Mouse (Mus musculus) thymus, adult 2 months (tissue): ENCODE measurements around the gene Cltb. TPM values are rescaled to one million over a fixed set of nuclear protein-coding genes. Genes with fewer than 3 reads are reported as not detected.
"Not testable (repeated sequence)": the region's sequence is repeated elsewhere in the genome, so short reads cannot be mapped to it uniquely, and the experiment has no call there.

Experiments used
- DNase-seq: peaks from one replicate; pipeline ENCODE4 v3.0.0; 2021
- H3K27ac ChIP-seq: fragments of 200-500 bp; 2 replicates; pipeline ENCODE4 v1.5.1; 2012; ENCODE audit warnings: low read length, control low read depth; ENCODE audit not compliant: control insufficient read depth, insufficient read depth
- H3K27me3 ChIP-seq: fragments of 200-500 bp; 2 replicates; pipeline ENCODE4 v1.6.1; 2012; ENCODE audit warnings: mild to moderate bottlenecking, low read length, moderate library complexity, mixed read lengths; ENCODE audit not compliant: control insufficient read depth, insufficient read depth
- H3K36me3 ChIP-seq: fragments of 200-500 bp; 2 replicates; pipeline ENCODE4 v1.6.1; 2012; ENCODE audit warnings: mild to moderate bottlenecking, low read length, moderate library complexity; ENCODE audit not compliant: control insufficient read depth, insufficient read depth
- H3K4me1 ChIP-seq: fragments of 200-500 bp; replicated peaks from 2 replicates; pipeline ENCODE4 v1.6.1; 2012; ENCODE audit warnings: low read length; ENCODE audit not compliant: control insufficient read depth, insufficient read depth
- H3K4me3 ChIP-seq: fragments of 200-500 bp; 2 replicates; pipeline ENCODE4 v1.5.1; 2012; ENCODE audit warnings: mild to moderate bottlenecking, low read length, control low read depth, moderate library complexity; ENCODE audit not compliant: control insufficient read depth, insufficient read depth
- CTCF ChIP-seq: fragments of 200-500 bp; IDR thresholded peaks from 2 replicates; pipeline ENCODE4 v1.5.1; 2012; ENCODE audit warnings: mild to moderate bottlenecking, control low read depth, low read length, moderate library complexity, borderline replicate concordance; ENCODE audit not compliant: control insufficient read depth, poor library complexity, insufficient read depth; ENCODE audit errors: extremely low read depth
- POLR2A ChIP-seq: fragments of 200-500 bp; IDR thresholded peaks from 2 replicates; pipeline ENCODE4 v1.6.1; 2012; ENCODE audit warnings: mild to moderate bottlenecking, low read length, control low read depth, moderate library complexity; ENCODE audit not compliant: control insufficient read depth, poor library complexity, insufficient read depth; ENCODE audit errors: extremely low read depth
- WGBS: fragments of 180-500 bp; shearing (Covaris S2); methylation state at CpG from one replicate; pipeline ENCODE4 v1.1.7; 2018; 5-methylcytosine and 5-hydroxymethylcytosine counted together
- polyA plus RNA-seq: library from polyadenylated mRNA; depleted of rRNA; stranded (reverse); fragments of >200 nt; gene quantifications from 2 replicates; pipeline ENCODE4 v1.2.3, GENCODE M21; 2012

Cltb gene
- polyA plus RNA-seq, 1 experiment: 44.6 TPM

DNA sequence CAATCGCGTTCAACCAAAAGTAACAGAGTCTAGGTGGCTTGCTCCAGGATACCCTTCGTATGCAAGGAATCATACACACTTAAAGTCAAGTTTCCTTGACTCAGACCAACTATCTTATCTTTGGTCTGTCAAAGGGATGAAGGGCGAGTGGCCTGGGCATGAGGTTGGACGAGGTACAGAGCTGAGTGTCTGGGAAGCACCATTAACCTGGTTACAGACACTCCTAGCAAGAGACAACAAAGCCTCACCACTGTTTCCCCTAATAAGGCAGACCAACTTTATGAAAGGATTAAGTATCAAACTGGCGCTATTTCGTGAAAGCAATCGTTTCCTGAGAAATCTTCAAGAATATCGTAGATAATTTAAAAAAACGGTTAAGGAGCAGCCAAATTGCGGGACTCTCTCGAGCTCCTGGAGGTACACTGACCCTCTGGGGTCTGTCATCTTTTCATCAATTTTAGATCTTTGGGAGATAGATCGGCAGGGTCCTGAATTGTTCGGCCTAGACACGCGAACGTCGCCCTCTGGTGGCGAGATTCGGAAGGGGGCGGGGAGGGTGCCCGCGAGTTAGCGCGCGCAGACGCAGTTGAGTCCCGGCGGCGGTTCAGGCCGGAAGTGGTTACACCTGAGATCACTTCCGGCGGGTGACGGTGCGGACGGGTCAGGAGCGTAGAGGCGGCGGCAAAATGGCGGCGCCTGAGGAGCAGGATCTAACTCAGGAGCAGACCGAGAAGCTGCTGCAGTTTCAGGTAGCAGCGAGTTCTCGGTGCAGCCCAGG lies 10.2 kb upstream of the Cltb start, which contains the start of gene Faf2:
Faf2 (plus strand) TSS at position 630 of the 778 bp plus-strand sequence.
- WGBS: 15% methylated on average over 44 of the region's 44 CpGs
- peak; percentile 98 for DNase-seq
- Histone ChIP-seq H3K27me3 (no peaks in the 10 kb centered on the region), H3K4me3 (peak within 1 kb of the TSS; percentile 87), H3K36me3 (no peaks in the 10 kb centered on the region), H3K4me1 (peaks cover 7% of the 10 kb centered on the region), H3K27ac (peak within 1 kb of the TSS; percentile 25; the same call in 1 of the 2 replicates)
- peak; percentile 94 for TF ChIP-seq CTCF
- TF ChIP-seq POLR2A: peak; percentile 84

DNA sequence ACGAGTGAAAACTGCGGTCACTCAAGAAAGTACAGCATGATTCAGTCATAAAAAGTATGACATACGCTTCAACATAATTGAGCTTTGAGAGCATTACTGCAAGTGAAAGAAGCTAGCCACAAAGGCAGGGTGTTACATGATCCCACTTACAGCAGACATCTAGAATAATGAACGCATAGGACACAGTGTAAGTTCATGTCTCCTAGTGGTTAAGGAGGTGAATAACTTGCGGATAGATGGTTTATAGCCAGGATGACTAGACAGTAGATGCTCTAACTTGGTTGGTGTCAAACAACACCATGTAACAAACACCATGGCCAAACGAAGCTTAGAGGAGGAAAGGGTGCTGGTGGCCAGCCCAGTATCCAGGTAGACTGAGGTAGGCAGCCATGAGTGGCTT lies 5.9 kb upstream of the Cltb start:
- Histone ChIP-seq H3K36me3 (no peaks in the 10 kb centered on the region), H3K4me3 (no peak overlapping the region), H3K27ac (no peak overlapping the region), H3K27me3 (no peaks in the 10 kb centered on the region), H3K4me1 (0 out of 2 replicates have a peak, but pooled peaks cover under 1% of the 10 kb centered on the region)
- no peak for DNase-seq
- 69% methylated on average over 6 of the region's 6 CpGs for WGBS
- TF ChIP-seq CTCF: no peak

DNA sequence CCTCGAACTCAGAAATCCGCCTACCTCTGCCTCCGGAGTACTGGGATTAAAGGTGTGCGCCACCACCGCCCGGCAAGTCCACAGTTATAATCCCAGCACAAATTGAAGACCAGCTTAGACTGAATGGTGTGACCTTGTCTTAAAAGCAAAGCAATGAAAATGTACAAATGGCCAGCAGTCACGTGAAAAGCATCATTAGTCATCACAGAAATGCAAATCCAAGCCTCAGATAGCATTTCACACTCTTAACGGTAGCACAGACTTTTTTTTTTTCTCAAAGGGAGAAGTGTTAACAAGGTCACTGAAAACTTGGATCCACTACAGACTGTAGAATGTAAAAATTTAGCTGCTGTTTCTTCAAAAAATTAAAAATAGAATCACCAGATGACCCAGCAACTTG lies 5.2 kb upstream of the Cltb start:
- TF ChIP-seq CTCF (no peak), POLR2A (no peak)
- 0 out of 2 replicates have a peak, but pooled peaks cover 2% of the 10 kb centered on the region for H3K4me1 ChIP-seq
- H3K4me3 ChIP-seq: no peak overlapping the region
- 89% methylated on average over 8 of the region's 8 CpGs for WGBS
- no peaks in the 10 kb centered on the region for H3K36me3 ChIP-seq
- no peaks in the 10 kb centered on the region for H3K27me3 ChIP-seq
- no peak for DNase-seq
- H3K27ac ChIP-seq: no peak overlapping the region

DNA sequence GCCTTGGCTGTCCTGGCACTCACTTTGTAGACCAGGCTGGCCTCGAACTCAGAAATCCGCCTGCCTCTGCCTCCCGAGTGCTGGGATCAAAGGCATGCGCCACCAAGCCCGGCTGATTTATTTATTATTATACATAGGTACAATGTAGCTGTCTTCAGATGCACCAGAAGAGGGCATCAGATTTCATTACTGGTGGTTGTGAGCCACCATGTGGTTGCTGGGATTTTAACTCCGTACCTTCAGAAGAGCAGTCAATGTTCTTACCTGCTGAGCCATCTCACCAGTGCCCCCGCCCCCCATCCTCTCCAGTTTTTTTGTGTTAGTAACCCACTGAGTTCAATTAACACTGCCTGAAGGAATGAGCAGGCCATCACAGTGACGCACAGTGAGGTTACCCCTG lies 2.0 kb upstream of the Cltb start:
- not testable (repeated sequence) for DNase-seq, H3K4me3 ChIP-seq, H3K27ac ChIP-seq, H3K36me3 ChIP-seq, H3K4me1 ChIP-seq, H3K27me3 ChIP-seq
- WGBS: 81% methylated on average over 8 of the region's 8 CpGs

DNA sequence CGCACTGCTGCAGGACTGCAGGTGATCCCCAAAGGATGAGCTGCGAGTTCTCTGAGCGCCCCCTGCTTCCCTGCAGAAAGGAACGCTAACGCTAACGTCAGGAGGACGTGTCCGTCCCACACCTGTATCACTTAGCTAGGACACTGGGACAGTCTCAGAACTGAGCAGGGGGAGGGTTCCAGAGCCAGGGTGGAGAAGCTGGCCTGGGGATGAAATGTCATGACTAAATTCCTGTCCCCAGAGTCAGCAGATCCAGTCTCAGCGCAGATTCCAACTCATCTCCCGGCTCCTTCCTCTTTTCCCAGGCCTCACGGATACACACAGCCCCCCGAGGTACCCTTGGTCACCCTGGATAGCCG lies 552 bp downstream of the Cltb start:
- H3K4me3 ChIP-seq: peak overlapping the region; percentile 60
- DNase-seq: no peak
- WGBS: 33% methylated on average over 13 of the region's 13 CpGs
- no peak overlapping the region for H3K27ac ChIP-seq
- no peaks in the 10 kb centered on the region for H3K27me3 ChIP-seq
- peaks cover 7% of the 10 kb centered on the region; the same call in 1 of the 2 replicates for H3K4me1 ChIP-seq
- H3K36me3 ChIP-seq: no peaks in the 10 kb centered on the region
- TF ChIP-seq CTCF: no peak
- TF ChIP-seq POLR2A: no peak

DNA sequence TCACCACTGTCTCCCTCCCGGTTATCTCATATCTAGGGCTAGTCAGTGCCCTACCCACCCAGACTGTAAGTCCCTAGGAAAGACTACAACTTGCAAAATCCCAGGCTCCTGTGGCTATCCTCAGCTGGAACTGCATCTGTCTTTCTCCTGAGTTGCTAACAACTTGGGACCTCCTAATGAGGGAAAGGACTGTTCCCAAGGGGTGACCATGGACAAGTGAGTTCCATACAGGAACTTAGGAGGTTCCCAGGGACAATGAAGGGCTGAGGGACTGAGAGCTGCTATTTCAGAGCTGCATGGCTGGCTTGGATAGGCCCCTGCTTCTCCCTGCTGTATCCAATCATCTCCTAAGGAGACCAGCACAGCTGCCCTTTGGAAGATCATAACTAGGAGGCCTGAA lies 1.8 kb downstream of the Cltb start:
- no peak overlapping the region for H3K4me3 ChIP-seq
- WGBS: 93% methylated on average over 1 of the region's 1 CpGs
- H3K27ac ChIP-seq: no peak overlapping the region
- H3K36me3 ChIP-seq: no peaks in the 10 kb centered on the region
- H3K27me3 ChIP-seq: no peaks in the 10 kb centered on the region
- TF ChIP-seq CTCF: no peak
- no peak for TF ChIP-seq POLR2A
- H3K4me1 ChIP-seq: peaks cover 7% of the 10 kb centered on the region; the same call in 1 of the 2 replicates
- DNase-seq: no peak

DNA sequence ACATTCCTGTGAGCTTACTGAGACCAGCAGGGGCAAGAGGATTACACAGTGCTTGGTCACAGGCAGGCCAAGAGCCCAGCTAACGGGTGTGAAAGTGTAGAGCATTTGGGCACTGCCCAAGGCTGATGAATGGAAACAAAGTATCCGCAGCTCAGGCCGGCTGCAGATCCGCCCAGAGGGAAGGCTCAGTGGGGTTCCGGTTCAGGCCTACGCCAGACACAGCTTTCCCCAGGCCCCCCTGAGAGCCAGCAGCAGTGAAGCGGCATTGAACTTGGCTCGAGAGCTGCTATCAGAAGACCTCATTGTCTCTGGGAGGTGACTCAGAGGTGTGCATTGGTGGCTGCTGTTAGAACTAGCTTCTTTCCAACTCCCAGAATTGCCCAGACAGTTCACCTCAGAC lies 2.5 kb downstream of the Cltb start:
- Histone ChIP-seq H3K4me1 (peaks cover 7% of the 10 kb centered on the region; the same call in 1 of the 2 replicates), H3K27ac (no peak overlapping the region), H3K27me3 (no peaks in the 10 kb centered on the region), H3K36me3 (no peaks in the 10 kb centered on the region), H3K4me3 (no peak overlapping the region)
- no peak for DNase-seq
- 89% methylated on average over 8 of the region's 8 CpGs for WGBS
- TF ChIP-seq POLR2A: no peak
- TF ChIP-seq CTCF: no peak
